Mouse (Mus musculus) CH12.LX (cell line): ENCODE measurements around the gene Gm14139. TPM values are rescaled to one million over a fixed set of nuclear protein-coding genes. Genes with fewer than 3 reads are reported as not detected.

Experiments used
- DNase-seq: peaks from one replicate; pipeline ENCODE4 v3.0.0-alpha.2; 2013; ENCODE audit errors: extremely low read depth
- H3K27ac ChIP-seq: 2 replicates; pipeline ENCODE4 v1.5.1; 2012; ENCODE audit warnings: low read depth, mild to moderate bottlenecking, control low read depth, moderate library complexity; ENCODE audit not compliant: insufficient read depth
- H3K27me3 ChIP-seq: replicated peaks from 2 replicates; pipeline ENCODE3; 2012; ENCODE audit warnings: inconsistent platforms
- H3K36me3 ChIP-seq, 2 experiments: replicated peaks in 1 of 2; 2 replicates each; pipeline versions ENCODE3 to v1.6.1; 2012; ENCODE audit warnings: inconsistent platforms in 1 of 2, low read length in 1 of 2, mild to moderate bottlenecking in 1 of 2, mixed read lengths in 1 of 2, moderate library complexity in 1 of 2; ENCODE audit not compliant: control insufficient read depth in 1 of 2, insufficient read depth in 1 of 2
- H3K4me1 ChIP-seq, 2 experiments: 2 replicates each; pipeline ENCODE4 v1.6.1; 2012; ENCODE audit warnings: inconsistent platforms in 1 of 2, moderate library complexity in 1 of 2; ENCODE audit not compliant: insufficient read depth in 2 of 2, control insufficient read depth in 1 of 2
- H3K4me2 ChIP-seq: 2 replicates; pipeline ENCODE4 v1.6.1; 2012; ENCODE audit warnings: low read depth, mild to moderate bottlenecking, control low read depth; ENCODE audit not compliant: poor library complexity, insufficient read depth, severe bottlenecking
- H3K4me3 ChIP-seq, 3 experiments: fragments of 150-350 bp in 1 of 3; sonication (generic) in 1 of 3; replicated peaks in 1 of 3; 2 replicates each; pipeline versions ENCODE3 to v1.5.1; 2011 to 2012; ENCODE audit warnings: low read depth in 2 of 3, low read length in 2 of 3, mild to moderate bottlenecking in 2 of 3, moderate library complexity in 2 of 3, control low read depth in 1 of 3, improper control_type of control experiment in 1 of 3, inconsistent platforms in 1 of 3, mixed read lengths in 1 of 3; ENCODE audit not compliant: poor library complexity in 1 of 3
- H3K79me2 ChIP-seq: replicated peaks from 2 replicates; pipeline ENCODE4 v1.6.1; 2012; ENCODE audit warnings: mild to moderate bottlenecking, moderate library complexity; ENCODE audit not compliant: control insufficient read depth, poor library complexity, insufficient read depth, severe bottlenecking; ENCODE audit errors: extremely low read depth
- H3K9ac ChIP-seq: 2 replicates; pipeline ENCODE4 v1.6.1; 2012; ENCODE audit warnings: low read depth, mild to moderate bottlenecking, control low read depth, moderate library complexity; ENCODE audit not compliant: insufficient read depth
- H3K9me3 ChIP-seq: replicated peaks from 2 replicates; pipeline ENCODE3; 2012; ENCODE audit warnings: low read length, inconsistent platforms, mixed read lengths
- BHLHE40 ChIP-seq: IDR thresholded peaks from 2 replicates; pipeline ENCODE4 v1.6.1; 2011; ENCODE audit warnings: mild to moderate bottlenecking, low read depth, low read length, improper control_type of control experiment
- CHD1 ChIP-seq: IDR thresholded peaks from 2 replicates; pipeline ENCODE4 v1.6.1; 2012; ENCODE audit warnings: low read depth, low read length, improper control_type of control experiment, inconsistent platforms
- CHD2 ChIP-seq: IDR thresholded peaks from 2 replicates; pipeline ENCODE4 v1.6.1; 2011; ENCODE audit warnings: low read length, improper control_type of control experiment
- CTCF ChIP-seq, 2 experiments: IDR thresholded peaks in 1 of 2; conservative IDR thresholded peaks in 1 of 2; 2 replicates each; pipeline ENCODE4 v1.5.1; 2011 to 2012; ENCODE audit warnings: low read depth in 2 of 2, low read length in 2 of 2, improper control_type of control experiment in 1 of 2, inconsistent platforms in 1 of 2, mild to moderate bottlenecking in 1 of 2, moderate library complexity in 1 of 2
- E2F4 ChIP-seq: IDR thresholded peaks from 2 replicates; pipeline ENCODE4 v1.6.1; 2011; ENCODE audit warnings: low read depth, low read length, improper control_type of control experiment; ENCODE audit not compliant: insufficient replicate concordance
- ELF1 ChIP-seq: IDR thresholded peaks from 2 replicates; pipeline ENCODE4 v1.6.1; 2014; ENCODE audit warnings: low read depth, mild to moderate bottlenecking, inconsistent platforms, low read length, improper control_type of control experiment
- EP300 ChIP-seq: IDR thresholded peaks from 2 replicates; pipeline ENCODE4 v1.6.1; 2011; ENCODE audit warnings: low read length, improper control_type of control experiment
- ETS1 ChIP-seq: conservative IDR thresholded peaks from 2 replicates; pipeline ENCODE4 v1.6.1; 2012; ENCODE audit warnings: low read depth, mild to moderate bottlenecking, inconsistent platforms, low read length, improper control_type of control experiment, moderate library complexity
- GABPA ChIP-seq: IDR thresholded peaks from 2 replicates; pipeline ENCODE4 v1.6.1; 2012; ENCODE audit warnings: low read depth, low read length, improper control_type of control experiment, inconsistent platforms; ENCODE audit not compliant: insufficient replicate concordance
- HCFC1 ChIP-seq: IDR thresholded peaks from 2 replicates; pipeline ENCODE4 v1.6.1; 2012; ENCODE audit warnings: low read depth, mild to moderate bottlenecking, inconsistent platforms, low read length, improper control_type of control experiment
- IRF4 ChIP-seq: IDR thresholded peaks from 2 replicates; pipeline ENCODE4 v1.6.1; 2014; ENCODE audit warnings: low read depth, mild to moderate bottlenecking, inconsistent platforms, low read length, improper control_type of control experiment
- JUN ChIP-seq: IDR thresholded peaks from 2 replicates; pipeline ENCODE4 v1.6.1; 2011; ENCODE audit warnings: low read depth, mild to moderate bottlenecking, low read length, improper control_type of control experiment, moderate library complexity; ENCODE audit not compliant: insufficient read depth
- JUND ChIP-seq: conservative IDR thresholded peaks from 2 replicates; pipeline ENCODE4 v1.6.1; 2011; ENCODE audit warnings: low read depth, low read length, improper control_type of control experiment
- KAT2A ChIP-seq: IDR thresholded peaks from 2 replicates; pipeline ENCODE4 v1.6.1; 2012; ENCODE audit warnings: low read length, improper control_type of control experiment, inconsistent platforms; ENCODE audit not compliant: insufficient replicate concordance
- MAFK ChIP-seq: IDR thresholded peaks from 2 replicates; pipeline ENCODE4 v1.6.1; 2011; ENCODE audit warnings: low read length, improper control_type of control experiment; ENCODE audit not compliant: insufficient replicate concordance
- MAX ChIP-seq: IDR thresholded peaks from 2 replicates; pipeline ENCODE4 v1.6.1; 2011; ENCODE audit warnings: low read length, improper control_type of control experiment
- MAZ ChIP-seq: IDR thresholded peaks from 2 replicates; pipeline ENCODE4 v1.6.1; 2012; ENCODE audit warnings: low read depth, mild to moderate bottlenecking, inconsistent platforms, low read length, improper control_type of control experiment, moderate library complexity
- MEF2A ChIP-seq: IDR thresholded peaks from 2 replicates; pipeline ENCODE4 v1.6.1; 2014; ENCODE audit warnings: low read depth, mild to moderate bottlenecking, inconsistent platforms, low read length, improper control_type of control experiment, borderline replicate concordance
- MXI1 ChIP-seq: IDR thresholded peaks from 2 replicates; pipeline ENCODE4 v1.6.1; 2011; ENCODE audit warnings: mild to moderate bottlenecking, low read depth, low read length, improper control_type of control experiment
- MYC ChIP-seq: IDR thresholded peaks from 2 replicates; pipeline ENCODE4 v1.6.1; 2011; ENCODE audit warnings: low read depth, mild to moderate bottlenecking, improper control_type of control experiment, low read length
- NELFE ChIP-seq: IDR thresholded peaks from 2 replicates; pipeline ENCODE4 v1.6.1; 2011; ENCODE audit warnings: low read depth, low read length, improper control_type of control experiment
- NRF1 ChIP-seq: IDR thresholded peaks from 2 replicates; pipeline ENCODE4 v1.6.1; 2014; ENCODE audit warnings: low read depth, mild to moderate bottlenecking, inconsistent platforms, low read length, improper control_type of control experiment, moderate library complexity
- PAX5 ChIP-seq: IDR thresholded peaks from 2 replicates; pipeline ENCODE4 v1.6.1; 2012; ENCODE audit warnings: low read length, inconsistent platforms, mixed read lengths
- POLR2A ChIP-seq: IDR thresholded peaks from 2 replicates; pipeline ENCODE4 v1.6.1; 2011; ENCODE audit warnings: low read depth, mild to moderate bottlenecking, improper control_type of control experiment, low read length
- POLR2AphosphoS2 ChIP-seq: IDR thresholded peaks from 2 replicates; pipeline ENCODE4 v1.6.1; 2011; ENCODE audit warnings: low read depth, low read length, improper control_type of control experiment
- RAD21 ChIP-seq: IDR thresholded peaks from 2 replicates; pipeline ENCODE4 v1.6.1; 2011; ENCODE audit warnings: low read depth, mild to moderate bottlenecking, low read length, improper control_type of control experiment, moderate library complexity
- RCOR1 ChIP-seq: conservative IDR thresholded peaks from 2 replicates; pipeline ENCODE4 v1.6.1; 2012; ENCODE audit warnings: low read depth, mild to moderate bottlenecking, inconsistent platforms, low read length, improper control_type of control experiment
- SIN3A ChIP-seq: IDR thresholded peaks from 2 replicates; pipeline ENCODE4 v1.6.1; 2012; ENCODE audit warnings: low read length, improper control_type of control experiment, inconsistent platforms
- SMC3 ChIP-seq: IDR thresholded peaks from 2 replicates; pipeline ENCODE4 v1.6.1; 2011; ENCODE audit warnings: low read depth, low read length, improper control_type of control experiment
- TBP ChIP-seq: conservative IDR thresholded peaks from 2 replicates; pipeline ENCODE4 v1.6.1; 2011; ENCODE audit warnings: low read depth, low read length, improper control_type of control experiment
- TCF12 ChIP-seq: IDR thresholded peaks from 2 replicates; pipeline ENCODE4 v1.6.1; 2014; ENCODE audit warnings: low read depth, mild to moderate bottlenecking, inconsistent platforms, low read length, improper control_type of control experiment
- UBTF ChIP-seq: IDR thresholded peaks from 2 replicates; pipeline ENCODE4 v1.6.1; 2012; ENCODE audit warnings: low read depth, mild to moderate bottlenecking, inconsistent platforms, low read length, improper control_type of control experiment, moderate library complexity
- USF1 ChIP-seq: IDR thresholded peaks from 2 replicates; pipeline ENCODE4 v1.6.1; 2014; ENCODE audit warnings: low read depth, mild to moderate bottlenecking, inconsistent platforms, low read length, improper control_type of control experiment
- USF2 ChIP-seq: conservative IDR thresholded peaks from 2 replicates; pipeline ENCODE4 v1.6.1; 2011; ENCODE audit warnings: low read depth, low read length, improper control_type of control experiment
- ZC3H11A ChIP-seq: IDR thresholded peaks from 2 replicates; pipeline ENCODE4 v1.6.1; 2012; ENCODE audit warnings: low read depth, mild to moderate bottlenecking, inconsistent platforms, low read length, improper control_type of control experiment
- ZKSCAN1 ChIP-seq: IDR thresholded peaks from 2 replicates; pipeline ENCODE4 v1.6.1; 2012; ENCODE audit warnings: low read depth, inconsistent platforms, low read length, improper control_type of control experiment, borderline replicate concordance
- ZMIZ1 ChIP-seq: IDR thresholded peaks from 2 replicates; pipeline ENCODE4 v1.6.1; 2012; ENCODE audit warnings: low read depth, mild to moderate bottlenecking, inconsistent platforms, low read length, improper control_type of control experiment
- ZNF384 ChIP-seq: IDR thresholded peaks from 2 replicates; pipeline ENCODE4 v1.6.1; 2012; ENCODE audit warnings: low read depth, low read length, improper control_type of control experiment, inconsistent platforms
- dilution Hi-C: fragments of 300-500 bp; cut with MboI; formaldehyde crosslinking; loops from 2 replicates; pipeline ENCODE4 v1.14.3; 2020; ENCODE audit warnings: low sequenced_read_pairs; ENCODE audit not compliant: extremely low pct_unique_long_range_greater_than_20kb, extremely low pct_ligation_motif_present
- in situ Hi-C: fragments of 300-500 bp; cut with MboI; formaldehyde crosslinking; loops from 3 replicates; pipeline ENCODE4 v1.14.3; 2019; ENCODE audit warnings: low sequenced_read_pairs, low pct_ligation_motif_present, low pct_unique_long_range_greater_than_20kb, mixed read lengths
- polyA plus RNA-seq: library from polyadenylated mRNA; unstranded; fragments of >175 nt; gene quantifications from 2 replicates; pipeline ENCODE4 v1.2.1, GENCODE M21; 2012; ENCODE audit warnings: low read depth; ENCODE audit not compliant: insufficient read length
- total RNA-seq, 2 experiments: library from RNA; depleted of rRNA; stranded (reverse); fragments of 300-350 nt in 1 of 2; fragments of >200 nt in 1 of 2; gene quantifications; 2 replicates each; pipeline ENCODE4 v1.2.3; 2012 to 2014

The Gm14139 gene
- total and polyA plus RNA-seq, 3 experiments, result 7.2 to 27.0 (median 10.7) TPM

- peak within 1 kb of the TSS; percentile 63 to 91 (median 80) for H3K4me3 ChIP-seq
- DNase-seq, result peak; percentile 98
- dilution Hi-C loops, result no loop called here
Observed at GRCm38 (mm10) chr2:150136435-150136897, 45.1 kb upstream of the Gm14139 start, which contains the start of gene Zfp120. TSS of gene Zfp120 (minus strand) at chr2:150136708.

GRCm38 (mm10) chr2:150166703-150167102 lies 14.9 kb upstream of the Gm14139 start:
- Histone ChIP-seq H3K4me2 (no peak overlapping the region), H3K4me1 (peaks cover 3 to 10% of the 10 kb centered on the region in 2 experiments; a peak in 3 of 4 replicates), H3K4me3 (no peak overlapping the region), H3K9me3 (no peaks in the 10 kb centered on the region), H3K27me3 (no peaks in the 10 kb centered on the region), H3K9ac (no peak overlapping the region), H3K27ac (no peak overlapping the region), H3K79me2 (no peaks in the 10 kb centered on the region), H3K36me3 (no peaks in the 10 kb centered on the region)
- dilution Hi-C loops (no loop called here), in situ Hi-C loops (no loop called here)
- peak; percentile 66 for DNase-seq
- TF ChIP-seq PAX5, result no peak
- no peak for TF ChIP-seq MAFK
- no peak for TF ChIP-seq ZKSCAN1
- TF ChIP-seq MXI1, result no peak
- TF ChIP-seq NELFE, result no peak
- no peak for TF ChIP-seq USF2
- no peak for TF ChIP-seq E2F4
- TF ChIP-seq SMC3, result no peak
- TF ChIP-seq CTCF (conservative IDR thresholded peaks at IDR 0.05 in 1 of 2, IDR thresholded peaks at IDR 0.05 in 1 of 2; ENCODE audit: low read depth in 2 of 2, low read length in 2 of 2), result no peak
- TF ChIP-seq RCOR1, result peak; percentile 87; the same call in 1 of the 2 replicates
- no peak for TF ChIP-seq ZC3H11A
- TF ChIP-seq MAZ, result no peak
- peak; percentile 39; the same call in 1 of the 2 replicates for TF ChIP-seq CHD2
- TF ChIP-seq MAX, result no peak
- TF ChIP-seq JUND, result peak; percentile 97
- TF ChIP-seq IRF4, result peak; percentile 98
- TF ChIP-seq POLR2A, result no peak

More at GRCm38 (mm10) chr2:150136435-150136897, 45.1 kb upstream of the Gm14139 start, which contains the start of gene Zfp120:
- Histone ChIP-seq H3K79me2 (peaks cover 26% of the 10 kb centered on the region), H3K9ac (peak within 1 kb of the TSS; percentile 68), H3K4me1 (peaks cover 3 to 16% of the 10 kb centered on the region in 2 experiments; a peak in 2 of 4 replicates), H3K27ac (peak within 1 kb of the TSS; percentile 44; the same call in 1 of the 2 replicates), H3K4me2 (peak within 1 kb of the TSS; percentile 94), H3K9me3 (no peaks in the 10 kb centered on the region), H3K27me3 (no peaks in the 10 kb centered on the region), H3K36me3 (peaks cover 4 to 16% of the 10 kb centered on the region in 2 experiments)
- peak; percentile 56; the same call in 1 of the 2 replicates for TF ChIP-seq MYC
- TF ChIP-seq NELFE, result peak; percentile 84
- peak; percentile 43; the same call in 1 of the 2 replicates for TF ChIP-seq ETS1
- 0 out of 2 replicates have a peak, but pooled peaks have one; percentile 35 for TF ChIP-seq CHD1
- TF ChIP-seq JUND, result 0 out of 2 replicates have a peak, but pooled peaks have one; percentile 17
- TF ChIP-seq ZNF384, result no peak
- TF ChIP-seq KAT2A, result peak; percentile 76; the same call in 1 of the 2 replicates
- no peak for TF ChIP-seq USF1
- peak; percentile 79 for TF ChIP-seq MAX
- TF ChIP-seq RCOR1, result no peak
- TF ChIP-seq CTCF (conservative IDR thresholded peaks at IDR 0.05 in 1 of 2, IDR thresholded peaks at IDR 0.05 in 1 of 2; ENCODE audit: low read depth in 2 of 2, low read length in 2 of 2), result no peak
- TF ChIP-seq PAX5, result no peak
- peak; percentile 88 for TF ChIP-seq SIN3A
- TF ChIP-seq ZMIZ1, result peak; percentile 72
- TF ChIP-seq E2F4, result no peak
- no peak for TF ChIP-seq RAD21
- TF ChIP-seq ZKSCAN1, result no peak
- no peak for TF ChIP-seq USF2
- peak; percentile 42; the same call in 1 of the 2 replicates for TF ChIP-seq NRF1
- peak; percentile 97 for TF ChIP-seq TBP
- no peak for TF ChIP-seq SMC3
- no peak for TF ChIP-seq POLR2AphosphoS2
- no peak for TF ChIP-seq MAFK
- no peak for TF ChIP-seq BHLHE40
- peak; percentile 64; the same call in 1 of the 2 replicates for TF ChIP-seq TCF12
- TF ChIP-seq JUN, result no peak
- TF ChIP-seq ZC3H11A, result no peak
- peak; percentile 65; the same call in 1 of the 2 replicates for TF ChIP-seq MXI1
- no peak for TF ChIP-seq GABPA
- peak; percentile 82 for TF ChIP-seq HCFC1
- no peak for TF ChIP-seq EP300
- TF ChIP-seq ELF1, result peak; percentile 98
- TF ChIP-seq POLR2A, result peak; percentile 72; the same call in 1 of the 2 replicates
- 0 out of 2 replicates have a peak, but pooled peaks have one; percentile 74 for TF ChIP-seq MAZ
- peak; percentile 27; the same call in 1 of the 2 replicates for TF ChIP-seq MEF2A
- TF ChIP-seq UBTF, result no peak
- TF ChIP-seq IRF4, result peak; percentile 60; the same call in 1 of the 2 replicates
- TF ChIP-seq CHD2, result peak; percentile 96
- in situ Hi-C loops, result loop anchor here (25.0 kb wide), 1 partner anchor 351 kb away; the partner anchor contains the start of gene Zfp345
